Mouse (Mus musculus): ENCODE measurements around the gene Ephx1.

- no peak for TF ChIP-seq CTCF (IDR thresholded peaks at IDR 0.05; ENCODE audit: control insufficient read depth, insufficient read depth, insufficient replicate concordance, low read depth, low read length)
- no peak for TF ChIP-seq POLR2A (IDR thresholded peaks at IDR 0.05; ENCODE audit: control insufficient read depth, low read depth, low read length)
These were observed 79.8 kb downstream of the Ephx1 start for GRCm38 (mm10) chr1:180940776-180941460.
